Mouse (Mus musculus) bone marrow macrophage, adult 2 months (primary cell): ENCODE measurements around the gene Alb.

Source experiments
- CTCF ChIP-seq: IDR thresholded peaks from 2 replicates; pipeline ENCODE4 v1.5.1; 2012; ENCODE audit warnings: low read depth, mild to moderate bottlenecking, low read length, moderate library complexity
- POLR2A ChIP-seq: IDR thresholded peaks from 2 replicates; pipeline ENCODE4 v1.6.1; 2012; ENCODE audit warnings: mild to moderate bottlenecking, low read depth, low read length, borderline replicate concordance

- no peak for TF ChIP-seq CTCF
- no peak for TF ChIP-seq POLR2A
Measured at GRCm38 (mm10) chr5:90470836-90471235, 10.1 kb downstream of the Alb start.
